Mouse (Mus musculus): Measurements from ENCODE around the gene Tirap. TPM values are rescaled to one million over a fixed set of nuclear protein-coding genes. Genes with fewer than 3 reads are reported as not detected.

The Tirap gene
- 3.2 and 5.2 TPM in 2 replicates for polyA plus RNA-seq (2012; rRNA removed)

DNA sequence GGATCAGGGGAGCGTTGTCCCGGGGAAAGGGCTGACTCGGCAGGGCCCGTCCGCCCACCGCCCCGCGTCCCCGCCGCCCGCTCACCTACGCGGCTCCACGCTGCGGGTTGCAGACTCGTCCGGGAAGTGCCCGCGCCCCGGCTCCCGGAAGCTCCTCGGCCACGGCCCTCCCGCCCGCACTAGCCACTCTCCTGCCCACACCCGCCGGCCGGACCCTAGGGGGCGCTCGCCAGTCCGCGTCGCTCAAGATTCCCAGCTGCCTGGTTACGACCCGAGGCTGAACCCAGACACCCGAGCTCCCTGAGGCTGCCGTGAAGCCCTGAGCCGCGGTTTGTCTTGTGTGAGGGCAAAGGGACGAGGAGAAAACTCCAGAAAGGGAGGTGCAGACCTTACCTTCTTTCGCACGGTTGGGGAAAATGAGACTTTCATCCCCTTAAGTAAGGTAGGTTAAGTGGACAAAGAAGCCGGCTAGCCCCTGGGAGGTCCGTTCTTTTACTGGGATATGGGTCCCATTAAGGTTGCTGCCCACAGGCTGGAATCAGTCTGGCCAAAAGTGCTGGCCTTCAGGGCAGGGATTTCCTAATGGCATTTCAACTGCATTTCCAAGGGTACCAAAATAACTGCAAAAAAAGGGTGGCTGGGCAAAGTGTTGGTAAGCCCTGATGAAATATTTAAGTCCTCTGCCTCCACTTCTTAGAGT lies at the start of gene Tirap, which contains the start of gene Srpr:
TSS of gene Tirap (minus strand) at position 520 of the 700 bp plus-strand sequence.
TSS of gene Srpr (plus strand) at position 404 of the 700 bp plus-strand sequence.
- 2% methylated on average over 44 of the region's 44 CpGs for WGBS
- peak; percentile 84 for DNase-seq
- Histone ChIP-seq H3K4me3 (ENCODE audit: control insufficient read depth, insufficient read depth, low read length) (peak within 1 kb of the TSS; percentile 39), H3K4me1 (replicated peaks; ENCODE audit: control insufficient read depth, insufficient read depth, low read length) (peaks cover 11% of the 10 kb centered on the region), H3K27ac (ENCODE audit: control insufficient read depth, insufficient read depth, low read length) (no peak within 1 kb of the TSS; the same call in 1 of the 2 replicates), H3K36me3 (ENCODE audit: control insufficient read depth, insufficient read depth, low read length) (peaks cover 4% of the 10 kb centered on the region; the same call in 1 of the 2 replicates), H3K27me3 (ENCODE audit: control insufficient read depth, insufficient read depth, low read length) (no peaks in the 10 kb centered on the region)
- no peak for TF ChIP-seq POLR2A (IDR thresholded peaks at IDR 0.05; ENCODE audit: control insufficient read depth, extremely low read depth, insufficient read depth, low read length, poor library complexity)
- TF ChIP-seq CTCF (IDR thresholded peaks at IDR 0.05; ENCODE audit: borderline replicate concordance, control insufficient read depth, extremely low read depth, insufficient read depth, low read length, poor library complexity) = peak; percentile 89

GRCm38 (mm10) chr9:35249476-35249875 lies 49.4 kb upstream of the Tirap start:
- TF ChIP-seq POLR2A (IDR thresholded peaks at IDR 0.05; ENCODE audit: control insufficient read depth, extremely low read depth, insufficient read depth, low read length, poor library complexity) (no peak), CTCF (IDR thresholded peaks at IDR 0.05; ENCODE audit: borderline replicate concordance, control insufficient read depth, extremely low read depth, insufficient read depth, low read length, poor library complexity) (no peak)
- H3K27me3 ChIP-seq (ENCODE audit: control insufficient read depth, insufficient read depth, low read length) = no peaks in the 10 kb centered on the region
- no peak overlapping the region for H3K4me3 ChIP-seq (ENCODE audit: control insufficient read depth, insufficient read depth, low read length)
- H3K36me3 ChIP-seq (ENCODE audit: control insufficient read depth, insufficient read depth, low read length) = no peaks in the 10 kb centered on the region
- no peak for DNase-seq
- H3K27ac ChIP-seq (ENCODE audit: control insufficient read depth, insufficient read depth, low read length) = no peak overlapping the region
- H3K4me1 ChIP-seq (replicated peaks; ENCODE audit: control insufficient read depth, insufficient read depth, low read length) = no peaks in the 10 kb centered on the region

DNA sequence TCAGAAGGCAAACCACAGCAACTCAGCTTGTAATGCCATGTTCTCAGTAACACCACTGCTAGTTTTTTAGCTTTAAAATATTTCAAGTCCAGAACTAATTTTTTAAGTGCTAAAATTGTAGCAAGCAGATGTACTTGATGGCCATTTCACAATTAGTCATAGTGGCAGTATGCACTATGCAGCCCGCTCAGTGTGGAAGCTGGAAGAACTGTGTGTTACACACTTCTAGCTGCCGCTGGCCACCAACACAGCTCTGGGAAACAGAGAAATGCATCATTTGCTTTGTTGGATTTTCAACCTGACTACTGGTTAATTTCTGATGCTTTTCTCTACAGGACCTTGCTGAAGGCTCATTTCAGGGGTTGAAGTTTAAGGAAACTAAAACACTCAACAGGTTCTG lies 47.3 kb upstream of the Tirap start:
- H3K36me3 ChIP-seq (ENCODE audit: control insufficient read depth, insufficient read depth, low read length) = no peaks in the 10 kb centered on the region

DNA sequence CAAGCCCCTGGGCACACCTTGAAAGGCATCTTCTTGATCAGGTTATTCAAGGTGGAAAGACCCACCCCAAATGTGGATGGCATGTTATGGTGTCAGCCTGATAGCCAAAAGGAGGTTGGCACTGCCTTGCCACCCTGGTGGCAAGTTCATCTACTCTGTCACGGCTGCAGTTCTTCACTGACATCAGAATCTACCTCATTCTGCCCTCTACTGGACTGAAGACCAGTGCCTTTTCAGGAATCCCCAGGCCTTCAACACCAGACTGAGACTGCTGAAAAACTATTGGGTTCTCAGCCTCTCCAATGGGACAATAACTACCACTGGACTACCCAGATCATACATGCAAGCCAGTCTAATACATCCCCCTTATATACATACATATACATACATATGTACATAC lies 39.6 kb upstream of the Tirap start:
- Histone ChIP-seq H3K4me1 (replicated peaks; ENCODE audit: control insufficient read depth, insufficient read depth, low read length) (no peaks in the 10 kb centered on the region), H3K27ac (ENCODE audit: control insufficient read depth, insufficient read depth, low read length) (no peak overlapping the region), H3K4me3 (ENCODE audit: control insufficient read depth, insufficient read depth, low read length) (no peak overlapping the region), H3K36me3 (ENCODE audit: control insufficient read depth, insufficient read depth, low read length) (peaks cover 3% of the 10 kb centered on the region; the same call in 1 of the 2 replicates), H3K27me3 (ENCODE audit: control insufficient read depth, insufficient read depth, low read length) (no peaks in the 10 kb centered on the region)
- TF ChIP-seq CTCF (IDR thresholded peaks at IDR 0.05; ENCODE audit: borderline replicate concordance, control insufficient read depth, extremely low read depth, insufficient read depth, low read length, poor library complexity) (no peak), POLR2A (IDR thresholded peaks at IDR 0.05; ENCODE audit: control insufficient read depth, extremely low read depth, insufficient read depth, low read length, poor library complexity) (no peak)
- no peak for DNase-seq
- 90% methylated on average over 1 of the region's 1 CpGs for WGBS

More for the DNA sequence above, 47.3 kb upstream of the Tirap start:
- no peak for DNase-seq
- Histone ChIP-seq H3K27ac (ENCODE audit: control insufficient read depth, insufficient read depth, low read length) (no peak overlapping the region), H3K4me3 (ENCODE audit: control insufficient read depth, insufficient read depth, low read length) (no peak overlapping the region), H3K27me3 (ENCODE audit: control insufficient read depth, insufficient read depth, low read length) (no peaks in the 10 kb centered on the region), H3K4me1 (replicated peaks; ENCODE audit: control insufficient read depth, insufficient read depth, low read length) (no peaks in the 10 kb centered on the region)
- WGBS = 91% methylated on average over 2 of the region's 2 CpGs
- TF ChIP-seq CTCF (IDR thresholded peaks at IDR 0.05; ENCODE audit: borderline replicate concordance, control insufficient read depth, extremely low read depth, insufficient read depth, low read length, poor library complexity) (no peak), POLR2A (IDR thresholded peaks at IDR 0.05; ENCODE audit: control insufficient read depth, extremely low read depth, insufficient read depth, low read length, poor library complexity) (no peak)

GRCm38 (mm10) chr9:35238915-35239571 lies 39.0 kb upstream of the Tirap start:
- no peaks in the 10 kb centered on the region for H3K27me3 ChIP-seq (ENCODE audit: control insufficient read depth, insufficient read depth, low read length)
- H3K4me1 ChIP-seq (replicated peaks; ENCODE audit: control insufficient read depth, insufficient read depth, low read length) = no peaks in the 10 kb centered on the region
- H3K27ac ChIP-seq (ENCODE audit: control insufficient read depth, insufficient read depth, low read length) = no peak overlapping the region
- no peak for TF ChIP-seq CTCF (IDR thresholded peaks at IDR 0.05; ENCODE audit: borderline replicate concordance, control insufficient read depth, extremely low read depth, insufficient read depth, low read length, poor library complexity)
- TF ChIP-seq POLR2A (IDR thresholded peaks at IDR 0.05; ENCODE audit: control insufficient read depth, extremely low read depth, insufficient read depth, low read length, poor library complexity) = no peak
- H3K4me3 ChIP-seq (ENCODE audit: control insufficient read depth, insufficient read depth, low read length) = no peak overlapping the region
- DNase-seq = no peak
- WGBS = 91% methylated on average over 6 of the region's 6 CpGs
- H3K36me3 ChIP-seq (ENCODE audit: control insufficient read depth, insufficient read depth, low read length) = peaks cover 7% of the 10 kb centered on the region

GRCm38 (mm10) chr9:35238371-35238770 lies 38.3 kb upstream of the Tirap start:
- TF ChIP-seq POLR2A (IDR thresholded peaks at IDR 0.05; ENCODE audit: control insufficient read depth, extremely low read depth, insufficient read depth, low read length, poor library complexity) (no peak), CTCF (IDR thresholded peaks at IDR 0.05; ENCODE audit: borderline replicate concordance, control insufficient read depth, extremely low read depth, insufficient read depth, low read length, poor library complexity) (no peak)
- Histone ChIP-seq H3K27me3 (ENCODE audit: control insufficient read depth, insufficient read depth, low read length) (no peaks in the 10 kb centered on the region), H3K36me3 (ENCODE audit: control insufficient read depth, insufficient read depth, low read length) (peaks cover 11% of the 10 kb centered on the region), H3K4me1 (replicated peaks; ENCODE audit: control insufficient read depth, insufficient read depth, low read length) (no peaks in the 10 kb centered on the region), H3K27ac (ENCODE audit: control insufficient read depth, insufficient read depth, low read length) (no peak overlapping the region), H3K4me3 (ENCODE audit: control insufficient read depth, insufficient read depth, low read length) (no peak overlapping the region)
- DNase-seq = no peak
- 97% methylated on average over 1 of the region's 1 CpGs for WGBS

All from thymus, adult 2 months (tissue).